Comparison of ENCODE assay signal across 9 mouse cellular contexts in genomic region chr10:81427327-81427726, GRCm38 (mm10). TPM values are rescaled to one million over a fixed set of nuclear protein-coding genes. Genes with fewer than 3 reads are reported as not detected.
A peak's percentile ranks its signal among the peaks of the same experiment; 100 is the strongest.
DNase-seq lines count a peak whose midpoint lies in the region; ATAC-seq and TF ChIP-seq lines count a peak whose summit lies in the region.
"Had no signal": no experiment of that assay in that cellular context is flagged by ENCODE, and none has a peak within 500 bp of the region (broad histone marks: within the 10 kb centered on the region; RNA-seq: fewer than 3 reads in every experiment).

No protein-coding gene starts in this region.

- H3K36me3 ChIP-seq in liver, adult 2 months (ENCODE audit: control insufficient read depth, insufficient read depth, low read length): no peaks in the 10 kb centered on the region
- no peaks in the 10 kb centered on the region for H3K36me3 ChIP-seq in heart, postnatal 0 days (replicated peaks; ENCODE audit: control insufficient read depth, insufficient read depth, low read length)
- no peaks in the 10 kb centered on the region for H3K36me3 ChIP-seq in midbrain, embryonic 12.5 days

- H3K9ac ChIP-seq in liver, adult 2 months (ENCODE audit: low read depth, low read length): peak overlapping the region; percentile 14
- peak overlapping the region; percentile 69; the same call in 1 of the 2 replicates for H3K9ac ChIP-seq in heart, postnatal 0 days (replicated peaks; ENCODE audit: low read depth, low read length)
- H3K9ac ChIP-seq in midbrain, embryonic 12.5 days (replicated peaks): no peak overlapping the region

- H3K4me3 ChIP-seq in liver, adult 2 months (ENCODE audit: insufficient read depth, low read depth, low read length): peak overlapping the region; percentile 84; the same call in 1 of the 2 replicates
- H3K4me3 ChIP-seq in heart, postnatal 0 days (ENCODE audit: low read depth, low read length): peak overlapping the region; percentile 80
- H3K4me3 ChIP-seq in midbrain, embryonic 12.5 days: peak overlapping the region; percentile 39

- no peak for TF ChIP-seq POLR2A in liver, adult 2 months (IDR thresholded peaks at IDR 0.05; ENCODE audit: extremely low read depth, insufficient read depth, low read length)

- WGBS in liver, adult 2 months: 35% methylated on average over 3 of the region's 3 CpGs
- 29% methylated on average over 3 of the region's 3 CpGs for WGBS in heart, postnatal 0 days
- 26% methylated on average over 3 of the region's 3 CpGs for WGBS in midbrain, embryonic 12.5 days

- peaks cover 39% of the 10 kb centered on the region for H3K79me2 ChIP-seq in liver, adult 2 months (ENCODE audit: control insufficient read depth, insufficient read depth, low read length)

- no peak for ATAC-seq in heart, postnatal 0 days (ENCODE audit: insufficient read depth, low read depth)
- ATAC-seq in midbrain, embryonic 12.5 days (ENCODE audit: low FRiP score, low read depth): no peak

- no peak for TF ChIP-seq CTCF in liver, adult 2 months (IDR thresholded peaks at IDR 0.05; ENCODE audit: low read depth, low read length)
- TF ChIP-seq CTCF in heart, postnatal 0 days (IDR thresholded peaks at IDR 0.05; ENCODE audit: low read depth): no peak

- H3K4me1 ChIP-seq in liver, adult 2 months (ENCODE audit: control insufficient read depth, insufficient read depth, low read length): peaks cover 38% of the 10 kb centered on the region
- peaks cover 21% of the 10 kb centered on the region for H3K4me1 ChIP-seq in heart, postnatal 0 days (ENCODE audit: control insufficient read depth, insufficient read depth)
- peaks cover 46% of the 10 kb centered on the region for H3K4me1 ChIP-seq in midbrain, embryonic 12.5 days

- DNase-seq in cerebellum, adult 11-12 months: peak; percentile 62
- DNase-seq in cerebellum, postnatal 36 days: no peak
- DNase-seq in liver, adult 2 months (ENCODE audit: extremely low read depth, low read depth, low spot score): no peak
- no peak for DNase-seq in liver
- DNase-seq in heart, postnatal 0 days (ENCODE audit: low spot score): no peak
- DNase-seq in right cerebral cortex, postnatal 4 days: no peak
- no peak for DNase-seq in embryo, embryonic 11 days

- peak overlapping the region; percentile 95 for H3K4me2 ChIP-seq in heart, postnatal 0 days (ENCODE audit: low read depth, low read length)
- H3K4me2 ChIP-seq in midbrain, embryonic 12.5 days (replicated peaks): peak overlapping the region; percentile 51

- H3K9me3 ChIP-seq in heart, postnatal 0 days (replicated peaks; ENCODE audit: control insufficient read depth, low read length): no peaks in the 10 kb centered on the region
- no peaks in the 10 kb centered on the region for H3K9me3 ChIP-seq in midbrain, embryonic 12.5 days

- no peak for TF ChIP-seq EP300 in heart, postnatal 0 days (IDR thresholded peaks at IDR 0.05; ENCODE audit: low read depth)

- no peaks in the 10 kb centered on the region for H3K27me3 ChIP-seq in liver, adult 2 months (ENCODE audit: control insufficient read depth, insufficient read depth, low read length)
- H3K27me3 ChIP-seq in heart, postnatal 0 days (ENCODE audit: control insufficient read depth, insufficient read depth, low read length): no peaks in the 10 kb centered on the region
- peaks cover 85% of the 10 kb centered on the region for H3K27me3 ChIP-seq in midbrain, embryonic 12.5 days

- H3K27ac ChIP-seq in liver, adult 2 months (replicated peaks; ENCODE audit: insufficient read depth, low read depth, low read length): peak overlapping the region; percentile 10; the same call in 1 of the 2 replicates
- peak overlapping the region; percentile 52 for H3K27ac ChIP-seq in heart, postnatal 0 days (ENCODE audit: low read depth)
- no peak overlapping the region for H3K27ac ChIP-seq in midbrain, embryonic 12.5 days (replicated peaks)

RNA-seq across cellular contexts. Expression of gene Nfic, which starts 28.1 kb away (rescaled TPM):
- 7.4 and 16.4 TPM in 2 replicates for total RNA-seq in liver, adult 2 months (2014; rRNA removed)
- 32.8 and 56.4 TPM in 2 replicates for polyA plus RNA-seq in liver, adult 2 months (2012; rRNA removed)
- total RNA-seq in heart, postnatal 0 days (2014; rRNA removed; ENCODE audit: low replicate concordance): 24.6 and 47.6 TPM in 2 replicates
- 73.7 and 77.9 TPM in 2 replicates for polyA plus RNA-seq in heart, postnatal 0 days (2015; fragmentation: Nextera tagmentation; extraction: Ambion mirVana)
- 14.7 and 19.7 TPM in 2 replicates for polyA plus RNA-seq in midbrain, embryonic 12.5 days (2016; fragmentation: Nextera tagmentation; extraction: Ambion mirVana)

RNA-seq across cellular contexts. Expression of gene Smim24, which starts 34.5 kb away (rescaled TPM):
- total RNA-seq in liver, adult 2 months (2014; rRNA removed): 1.3 and 1.5 TPM in 2 replicates
- 2.3 and 4.1 TPM in 2 replicates for polyA plus RNA-seq in liver, adult 2 months (2012; rRNA removed)
- total RNA-seq in heart, postnatal 0 days (2014; rRNA removed; ENCODE audit: low replicate concordance): 6.6 and 7.8 TPM in 2 replicates
- polyA plus RNA-seq in heart, postnatal 0 days (2015; fragmentation: Nextera tagmentation; extraction: Ambion mirVana): 3.3 and 3.8 TPM in 2 replicates
- 2.1 and 2.8 TPM in 2 replicates for polyA plus RNA-seq in midbrain, embryonic 12.5 days (2016; fragmentation: Nextera tagmentation; extraction: Ambion mirVana)

RNA-seq across cellular contexts. Expression of gene Gm48552, which starts 38.5 kb away (rescaled TPM):
- total RNA-seq in liver, adult 2 months (2014; rRNA removed): 0.40 TPM in 1 of 2 replicates, not detected in the other
- 0.26 and 1.4 TPM in 2 replicates for polyA plus RNA-seq in liver, adult 2 months (2012; rRNA removed)
- total RNA-seq in heart, postnatal 0 days (2014; rRNA removed; ENCODE audit: low replicate concordance): not detected in 2 replicates
- 0.45 and 0.70 TPM in 2 replicates for polyA plus RNA-seq in heart, postnatal 0 days (2015; fragmentation: Nextera tagmentation; extraction: Ambion mirVana)
- 0.50 and 2.3 TPM in 2 replicates for polyA plus RNA-seq in midbrain, embryonic 12.5 days (2016; fragmentation: Nextera tagmentation; extraction: Ambion mirVana)
- total RNA-seq: common myeloid progenitor, adult 5-6 weeks had no signal

RNA-seq across cellular contexts. Expression of gene Gm48551, which starts 43.1 kb away (rescaled TPM):
- 2.4 TPM in 1 of 2 replicates, not detected in the other for total RNA-seq in liver, adult 2 months (2014; rRNA removed)
- 0.32 and 0.44 TPM in 2 replicates for polyA plus RNA-seq in liver, adult 2 months (2012; rRNA removed)
- 0.11 TPM in 1 of 2 replicates, not detected in the other for total RNA-seq in heart, postnatal 0 days (2014; rRNA removed; ENCODE audit: low replicate concordance)
- polyA plus RNA-seq in heart, postnatal 0 days (2015; fragmentation: Nextera tagmentation; extraction: Ambion mirVana): 0.43 and 1.1 TPM in 2 replicates
- polyA plus RNA-seq in midbrain, embryonic 12.5 days (2016; fragmentation: Nextera tagmentation; extraction: Ambion mirVana): 4.2 and 5.5 TPM in 2 replicates

RNA-seq across cellular contexts. Expression of gene Dohh, which starts 43.1 kb away (rescaled TPM):
- 39.7 and 53.8 TPM in 2 replicates for total RNA-seq in liver, adult 2 months (2014; rRNA removed)
- 42.6 and 49.7 TPM in 2 replicates for polyA plus RNA-seq in liver, adult 2 months (2012; rRNA removed)
- 123 and 139 TPM in 2 replicates for total RNA-seq in heart, postnatal 0 days (2014; rRNA removed; ENCODE audit: low replicate concordance)
- 75.2 and 77.6 TPM in 2 replicates for polyA plus RNA-seq in heart, postnatal 0 days (2015; fragmentation: Nextera tagmentation; extraction: Ambion mirVana)
- polyA plus RNA-seq in midbrain, embryonic 12.5 days (2016; fragmentation: Nextera tagmentation; extraction: Ambion mirVana): 63.5 and 67.2 TPM in 2 replicates
